Mouse (Mus musculus) testis, adult 10 weeks (tissue): ENCODE results near the gene Fcer1g. TPM values are rescaled to one million over a fixed set of nuclear protein-coding genes. Genes with fewer than 3 reads are reported as not detected.

Source experiments
- polyA plus RNA-seq: library from polyadenylated mRNA; stranded (reverse); fragments of 350-450 nt; fragmentation: Illumina TruSeq; extraction: RNeasy Lipid Tissue Mini Kit (QIAGEN cat#74804); gene quantifications from one replicate; pipeline ENCODE4 v1.2.3, GENCODE M21; 2014; ENCODE audit warnings: low read depth, low replicate concordance

Fcer1g gene
- polyA plus RNA-seq = 7.2 TPM

GRCm38 (mm10) chr1:171234126-171234525, at the start of gene Fcer1g:
TSS of gene Fcer1g (minus strand) at chr1:171234365.

GRCm38 (mm10) chr1:171280916-171281527, 46.9 kb upstream of the Fcer1g start, which contains the start of gene Ppox:
TSS of gene Ppox (minus strand) at chr1:171281186.

GRCm38 (mm10) chr1:171269848-171270572, 35.8 kb upstream of the Fcer1g start, which contains the start of gene B4galt3:
TSS of gene B4galt3 (plus strand) at chr1:171270328.

GRCm38 (mm10) chr1:171250680-171251593, 16.8 kb upstream of the Fcer1g start, which contains the start of gene Ndufs2:
TSS of gene Ndufs2 (minus strand) at chr1:171251388.

GRCm38 (mm10) chr1:171249913-171250600, 15.9 kb upstream of the Fcer1g start, which contains the start of gene Adamts4:
TSS of gene Adamts4 (plus strand) at chr1:171250421.

GRCm38 (mm10) chr1:171224857-171225256, 9.3 kb downstream of the Fcer1g start, which contains the start of gene Apoa2:
TSS of gene Apoa2 (plus strand) at chr1:171225054.

GRCm38 (mm10) chr1:171222238-171223155, 11.7 kb downstream of the Fcer1g start, which contains the start of gene Tomm40l:
TSS of gene Tomm40l (minus strand) at chr1:171222514.

GRCm38 (mm10) chr1:171213801-171214496, 20.2 kb downstream of the Fcer1g start, which contains the start of gene Nr1i3:
TSS of gene Nr1i3 (plus strand) at chr1:171213970.

GRCm38 (mm10) chr1:171195887-171196397, 38.2 kb downstream of the Fcer1g start, which contains the start of gene Pcp4l1:
TSS of gene Pcp4l1 (minus strand) at chr1:171196268.

Other genes with a start within 250 kb of the Fcer1g start
- not detected for gene Fcgr4, start 215.4 kb downstream of the Fcer1g start, polyA plus RNA-seq
- 24.2 TPM for gene Fcgr3, start 169.4 kb downstream of the Fcer1g start, polyA plus RNA-seq
- gene Cfap126, start 120.4 kb downstream of the Fcer1g start, polyA plus RNA-seq = 111 TPM
- 19.0 TPM for gene Sdhc, start 83.8 kb downstream of the Fcer1g start, polyA plus RNA-seq
- 0.17 TPM for gene Mpz, start 83.7 kb downstream of the Fcer1g start, polyA plus RNA-seq
- gene Pcp4l1, start 38.1 kb downstream of the Fcer1g start, polyA plus RNA-seq = 3.0 TPM
- not detected for gene Nr1i3, start 20.4 kb downstream of the Fcer1g start, polyA plus RNA-seq
- 1.5 TPM for gene Tomm40l, start 11.9 kb downstream of the Fcer1g start, polyA plus RNA-seq
- gene Apoa2, start 9.3 kb downstream of the Fcer1g start, polyA plus RNA-seq = 1.5 TPM
- gene Adamts4, start 16.1 kb upstream of the Fcer1g start, polyA plus RNA-seq = 0.15 TPM
- 30.8 TPM for gene Ndufs2, start 17.0 kb upstream of the Fcer1g start, polyA plus RNA-seq
- 3.2 TPM for gene B4galt3, start 36.0 kb upstream of the Fcer1g start, polyA plus RNA-seq
- 0.87 TPM for gene Ppox, start 46.8 kb upstream of the Fcer1g start, polyA plus RNA-seq
- 16.5 TPM for gene Usp21, start 53.6 kb upstream of the Fcer1g start, polyA plus RNA-seq
- gene Ufc1, start 60.7 kb upstream of the Fcer1g start, polyA plus RNA-seq = 38.4 TPM
- 31.5 TPM for gene Dedd, start 94.8 kb upstream of the Fcer1g start, polyA plus RNA-seq
- gene Nit1, start 111.3 kb upstream of the Fcer1g start, polyA plus RNA-seq = 30.3 TPM
- gene Pfdn2, start 111.3 kb upstream of the Fcer1g start, polyA plus RNA-seq = 9.8 TPM
- 0.91 TPM for gene Klhdc9, start 126.4 kb upstream of the Fcer1g start, polyA plus RNA-seq
- 0.74 TPM for gene Nectin4, start 135.7 kb upstream of the Fcer1g start, polyA plus RNA-seq
- 10.2 TPM for gene Arhgap30, start 154.6 kb upstream of the Fcer1g start, polyA plus RNA-seq
- gene Usf1, start 176.9 kb upstream of the Fcer1g start, polyA plus RNA-seq = 1.4 TPM
- gene Tstd1, start 184.5 kb upstream of the Fcer1g start, polyA plus RNA-seq = not detected
- gene F11r, start 203.2 kb upstream of the Fcer1g start, polyA plus RNA-seq = 12.5 TPM